Mouse (Mus musculus) embryonic facial prominence, embryonic 15.5 days (tissue): Measurements from ENCODE around the gene St3gal3. TPM values are rescaled to one million over a fixed set of nuclear protein-coding genes. Genes with fewer than 3 reads are reported as not detected.

ENCODE experiments used
- ATAC-seq: fragments of 200-750 bp; cut with Nextera tagmentation; 2 replicates; pipeline ENCODE4 v1.8.0; 2017; ENCODE audit warnings: low read depth, moderate TSS enrichment; ENCODE audit not compliant: insufficient number of reproducible peaks, low FRiP score, low TSS enrichment
- H3K27ac ChIP-seq: fragments of 300-500 bp; sonication (generic); replicated peaks from 2 replicates; pipeline ENCODE4 v1.5.1; 2015; ENCODE audit warnings: mild to moderate bottlenecking, inconsistent platforms
- H3K27me3 ChIP-seq: fragments of 300-500 bp; sonication (generic); 2 replicates; pipeline ENCODE4 v1.6.1; 2015; ENCODE audit warnings: inconsistent platforms
- H3K36me3 ChIP-seq: fragments of 300-500 bp; sonication (generic); 2 replicates; pipeline ENCODE4 v1.6.1; 2015; ENCODE audit warnings: mild to moderate bottlenecking, inconsistent platforms
- H3K4me1 ChIP-seq: fragments of 300-500 bp; sonication (generic); 2 replicates; pipeline ENCODE4 v1.6.1; 2015; ENCODE audit warnings: inconsistent platforms
- H3K4me2 ChIP-seq: fragments of 300-500 bp; sonication (generic); replicated peaks from 2 replicates; pipeline ENCODE4 v1.6.1; 2015; ENCODE audit warnings: mild to moderate bottlenecking, inconsistent platforms
- H3K4me3 ChIP-seq: fragments of 300-500 bp; sonication (generic); replicated peaks from 2 replicates; pipeline ENCODE4 v1.5.1; 2015; ENCODE audit warnings: mild to moderate bottlenecking, inconsistent platforms
- H3K9ac ChIP-seq: fragments of 300-500 bp; sonication (generic); 2 replicates; pipeline ENCODE4 v1.6.1; 2015; ENCODE audit warnings: inconsistent platforms
- H3K9me3 ChIP-seq: fragments of 300-500 bp; sonication (generic); replicated peaks from 2 replicates; pipeline ENCODE4 v1.6.1; 2016; ENCODE audit warnings: inconsistent platforms
- WGBS: fragments of 180-500 bp; shearing (Covaris S2); methylation state at CpG from one replicate; pipeline ENCODE4 v1.1.7; 2015; 5-methylcytosine and 5-hydroxymethylcytosine counted together
- polyA plus RNA-seq: library from polyadenylated mRNA; unstranded; fragments of >200 nt; fragmentation: Nextera tagmentation; extraction: Ambion mirVana; gene quantifications from 2 replicates; pipeline ENCODE4 v1.2.1, GENCODE M21; 2015

Gene St3gal3
- polyA plus RNA-seq, 1 experiment from 2014 or later: 9.8 TPM

DNA sequence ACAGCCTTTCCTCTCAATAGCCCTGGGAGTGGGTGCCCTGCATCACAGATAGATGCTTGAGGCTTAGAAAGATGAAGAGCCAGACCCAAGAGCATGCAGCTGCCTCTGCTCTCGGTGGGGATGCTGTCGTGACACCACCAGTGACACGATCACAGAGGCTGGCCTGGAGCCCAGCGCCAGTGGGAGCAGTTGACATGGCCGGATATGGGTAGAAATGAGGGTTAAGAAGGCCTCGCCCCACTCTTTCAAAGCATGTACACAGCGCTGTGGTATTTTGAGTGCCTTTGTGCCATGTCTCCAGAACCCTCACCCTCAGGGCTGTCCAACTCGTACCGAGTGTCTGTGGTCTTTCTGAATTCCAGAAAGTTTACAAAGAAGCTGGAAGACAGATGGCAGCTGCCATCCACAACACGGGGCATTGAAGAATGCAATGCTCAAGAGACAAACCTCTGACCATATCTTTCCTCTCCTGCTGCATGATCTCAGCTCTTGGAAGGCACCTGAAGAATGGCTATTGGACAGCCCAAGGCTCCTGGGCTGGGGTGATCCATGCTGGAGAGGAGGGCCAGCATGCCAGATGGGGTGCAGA lies 118.3 kb downstream of the St3gal3 start:
- H3K36me3 ChIP-seq: no peaks in the 10 kb centered on the region
- H3K27me3 ChIP-seq: no peaks in the 10 kb centered on the region
- H3K9ac ChIP-seq: no peak overlapping the region
- ATAC-seq: no peak
- H3K4me3 ChIP-seq: no peak overlapping the region
- H3K4me1 ChIP-seq: peaks cover 26% of the 10 kb centered on the region
- 61% methylated on average over 10 of the region's 10 CpGs for WGBS
- 0 out of 2 replicates have a peak overlapping the region, but pooled peaks have one; percentile 35 for H3K27ac ChIP-seq
- H3K4me2 ChIP-seq: no peak overlapping the region
- no peaks in the 10 kb centered on the region for H3K9me3 ChIP-seq

DNA sequence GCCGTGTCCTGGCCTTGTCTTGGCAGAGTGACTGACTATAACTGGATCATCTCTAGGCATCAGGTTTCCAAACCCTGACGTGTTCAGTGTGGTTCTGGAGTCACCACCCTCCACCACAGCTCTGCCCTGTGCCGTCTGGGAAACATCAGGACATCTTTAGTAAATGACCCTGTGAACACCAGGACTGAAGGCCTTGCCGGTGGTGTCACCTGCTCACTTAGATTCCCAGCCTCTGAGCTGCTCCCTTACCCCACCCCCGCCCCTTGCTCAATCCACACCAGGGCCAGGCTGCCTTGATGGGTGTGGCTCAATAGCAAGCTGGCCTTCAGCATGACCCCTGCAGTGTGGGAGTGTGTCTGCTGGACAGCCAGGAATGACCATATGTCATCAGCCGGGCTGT lies 119.1 kb downstream of the St3gal3 start:
- ATAC-seq: no peak
- Histone ChIP-seq H3K27me3 (no peaks in the 10 kb centered on the region), H3K4me3 (no peak overlapping the region), H3K9me3 (no peaks in the 10 kb centered on the region), H3K36me3 (no peaks in the 10 kb centered on the region), H3K9ac (no peak overlapping the region), H3K27ac (no peak overlapping the region), H3K4me2 (no peak overlapping the region), H3K4me1 (peaks cover 26% of the 10 kb centered on the region)
- WGBS: 60% methylated on average over 6 of the region's 6 CpGs

DNA sequence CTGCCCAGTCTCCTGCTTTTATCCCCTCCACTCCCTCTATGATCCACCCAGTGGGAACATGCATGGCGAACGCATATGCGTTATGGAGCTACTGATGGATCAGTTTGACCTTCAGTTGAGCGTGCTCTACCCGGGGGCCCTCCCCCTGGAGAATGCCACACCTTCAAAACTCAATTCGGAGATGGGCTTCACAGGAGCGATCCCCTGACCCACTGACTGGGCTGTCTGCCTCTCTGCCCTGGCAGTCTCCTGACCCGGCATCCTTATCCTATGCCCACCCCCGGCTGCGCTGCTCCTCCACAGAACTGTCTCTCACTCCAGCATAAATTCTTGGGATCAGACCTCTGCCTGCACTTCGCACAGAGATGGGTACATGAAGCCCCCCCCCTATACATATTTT lies 119.6 kb downstream of the St3gal3 start:
- no peak overlapping the region for H3K9ac ChIP-seq
- WGBS: 95% methylated on average over 11 of the region's 11 CpGs
- H3K27me3 ChIP-seq: no peaks in the 10 kb centered on the region
- H3K4me1 ChIP-seq: peaks cover 26% of the 10 kb centered on the region
- ATAC-seq: no peak
- H3K36me3 ChIP-seq: no peaks in the 10 kb centered on the region
- H3K9me3 ChIP-seq: no peaks in the 10 kb centered on the region
- H3K4me3 ChIP-seq: no peak overlapping the region
- no peak overlapping the region for H3K27ac ChIP-seq
- H3K4me2 ChIP-seq: no peak overlapping the region

DNA sequence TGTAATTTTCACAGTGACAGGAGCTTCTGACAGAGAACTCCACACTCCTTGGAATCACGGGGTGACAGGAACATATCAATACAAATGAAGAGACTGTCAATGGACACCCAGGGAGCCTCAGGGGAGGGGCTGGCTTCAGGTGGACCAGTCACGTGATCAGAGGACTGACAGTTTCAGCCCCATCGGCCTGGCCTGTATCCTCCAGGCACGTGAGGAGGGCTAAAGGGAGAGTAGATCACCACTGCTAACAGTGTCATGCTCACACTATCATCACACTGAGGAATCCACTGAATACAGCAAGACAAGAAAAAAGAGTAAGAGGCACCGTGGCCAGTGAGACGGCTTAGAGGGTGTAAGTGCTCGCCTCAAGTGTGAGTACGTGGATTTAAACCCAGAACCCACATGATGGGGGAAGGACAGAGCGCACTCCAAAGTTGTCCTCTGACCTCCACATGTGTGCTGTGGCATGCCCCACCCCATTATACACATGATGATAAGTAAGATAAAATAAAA lies 124.0 kb downstream of the St3gal3 start:
- ATAC-seq: no peak
- Histone ChIP-seq H3K9me3 (no peaks in the 10 kb centered on the region), H3K4me2 (no peak overlapping the region), H3K27ac (no peak overlapping the region), H3K9ac (no peak overlapping the region), H3K4me3 (no peak overlapping the region), H3K4me1 (peaks cover 9% of the 10 kb centered on the region), H3K36me3 (no peaks in the 10 kb centered on the region), H3K27me3 (no peaks in the 10 kb centered on the region)
- WGBS: 79% methylated on average over 9 of the region's 9 CpGs

DNA sequence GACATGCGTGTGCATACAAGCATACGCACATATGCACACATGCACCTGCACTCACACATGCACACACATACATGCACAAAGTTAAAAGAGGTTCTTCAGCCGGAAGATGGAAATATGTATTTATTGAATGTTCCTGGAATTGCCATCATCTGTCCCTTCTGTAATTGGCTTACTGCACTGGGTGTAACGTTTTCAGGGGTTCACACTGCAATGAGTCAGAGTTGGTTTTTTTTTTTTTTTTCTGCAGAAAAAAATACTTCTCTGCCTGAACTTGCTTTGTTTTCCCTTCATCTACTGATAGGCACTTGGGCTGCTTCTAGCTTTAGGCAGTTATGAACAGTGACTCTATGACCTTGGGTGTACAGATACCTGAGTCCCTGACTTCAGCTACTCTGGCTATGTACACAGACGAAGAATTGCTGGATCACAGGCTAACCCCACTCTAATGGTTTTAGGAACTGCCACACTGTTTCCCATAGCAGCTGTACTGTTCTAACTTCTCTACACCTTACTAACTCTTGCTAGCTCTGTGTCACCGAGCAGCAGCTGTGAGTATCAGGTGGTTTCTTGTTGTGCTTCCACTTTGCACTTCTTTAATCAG lies 126.2 kb downstream of the St3gal3 start:
- no peaks in the 10 kb centered on the region for H3K9me3 ChIP-seq
- H3K4me3 ChIP-seq: no peak overlapping the region
- no peak overlapping the region for H3K9ac ChIP-seq
- no peaks in the 10 kb centered on the region for H3K36me3 ChIP-seq
- no peak for ATAC-seq
- no peaks in the 10 kb centered on the region for H3K27me3 ChIP-seq
- no peak overlapping the region for H3K4me2 ChIP-seq
- peaks cover 3% of the 10 kb centered on the region; the same call in 1 of the 2 replicates for H3K4me1 ChIP-seq
- WGBS: 54% methylated on average over 6 of the region's 6 CpGs
- H3K27ac ChIP-seq: peak overlapping the region; percentile 39; the same call in 1 of the 2 replicates

DNA sequence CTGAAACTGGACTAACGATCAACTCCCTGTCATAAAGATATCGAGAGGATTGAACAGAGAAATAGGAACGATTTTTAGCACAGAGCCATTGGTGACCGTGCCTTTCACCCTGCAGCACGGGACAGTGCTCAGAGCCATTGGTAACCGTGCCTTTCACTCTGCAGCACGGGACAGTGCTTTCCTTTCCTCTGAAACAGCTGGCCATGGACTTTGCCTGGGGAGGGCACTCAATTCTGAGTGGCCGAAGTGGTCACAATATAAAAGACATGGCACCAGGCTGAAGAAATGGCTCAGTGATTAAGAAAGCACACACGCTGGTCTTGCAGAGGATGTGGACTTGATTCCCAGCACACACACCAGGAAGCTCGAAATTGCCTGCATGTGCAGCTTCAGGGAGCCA lies 133.4 kb downstream of the St3gal3 start:
- no peak for ATAC-seq
- Histone ChIP-seq H3K4me3 (no peak overlapping the region), H3K4me1 (peaks cover 41% of the 10 kb centered on the region), H3K36me3 (no peaks in the 10 kb centered on the region), H3K27ac (no peak overlapping the region; the same call in 1 of the 2 replicates), H3K9me3 (no peaks in the 10 kb centered on the region), H3K27me3 (peaks cover 3% of the 10 kb centered on the region; the same call in 1 of the 2 replicates), H3K4me2 (no peak overlapping the region), H3K9ac (no peak overlapping the region)
- 77% methylated on average over 10 of the region's 10 CpGs for WGBS

DNA sequence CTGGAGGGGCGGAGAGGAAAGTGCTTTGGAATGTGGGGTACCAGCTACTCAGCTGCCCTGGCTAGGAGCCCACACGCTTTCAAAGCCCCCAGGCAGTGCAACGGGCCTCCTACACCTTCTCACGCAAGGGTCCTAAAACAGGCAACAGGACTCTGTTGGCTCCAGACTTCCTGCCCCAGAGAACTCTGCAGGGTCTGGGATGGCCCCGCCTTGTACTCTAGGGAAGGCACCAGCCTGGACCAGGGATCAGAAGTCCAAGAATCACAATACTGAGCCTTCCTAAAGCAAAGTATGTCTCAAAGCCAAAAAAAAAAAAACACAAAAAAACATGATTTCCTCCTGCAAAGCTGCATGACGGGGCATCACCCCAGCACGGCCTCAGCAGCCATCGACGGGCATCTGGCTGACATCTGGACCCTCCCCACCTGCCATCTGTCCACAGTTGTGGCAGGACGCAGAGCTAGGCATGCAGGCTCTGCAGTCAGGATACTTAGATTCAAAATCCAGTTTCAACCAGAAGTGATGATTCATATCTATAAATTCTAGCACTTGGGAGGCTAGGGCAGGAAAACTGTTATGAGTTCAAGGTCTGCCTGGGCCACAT lies 134.0 kb downstream of the St3gal3 start:
- ATAC-seq: no peak
- Histone ChIP-seq H3K4me3 (no peak overlapping the region), H3K36me3 (no peaks in the 10 kb centered on the region), H3K27ac (no peak overlapping the region; the same call in 1 of the 2 replicates), H3K4me1 (peaks cover 41% of the 10 kb centered on the region), H3K4me2 (no peak overlapping the region), H3K9me3 (no peaks in the 10 kb centered on the region), H3K9ac (no peak overlapping the region), H3K27me3 (peaks cover 3% of the 10 kb centered on the region)
- 20% methylated on average over 10 of the region's 10 CpGs for WGBS

DNA sequence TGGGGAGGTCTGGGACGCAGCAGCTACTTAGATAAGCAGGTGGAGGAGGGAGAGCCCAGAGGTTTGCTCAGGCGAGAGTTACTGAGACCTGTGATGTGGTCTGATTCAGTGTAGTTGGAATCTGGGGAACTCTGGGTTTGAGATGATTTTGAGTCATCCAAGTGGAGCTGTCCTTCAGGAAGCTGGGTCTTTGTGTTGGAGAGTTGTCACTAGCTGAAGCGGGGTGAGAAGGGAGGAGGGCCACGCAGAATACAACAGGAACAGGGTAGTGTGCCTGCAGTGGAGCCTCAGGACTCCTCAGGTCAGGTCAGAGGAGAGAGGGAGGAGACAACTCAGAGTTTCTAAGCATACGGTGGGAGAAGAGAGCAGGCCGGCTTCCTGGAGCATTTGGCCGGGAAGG lies 134.8 kb downstream of the St3gal3 start:
- no peak for ATAC-seq
- Histone ChIP-seq H3K27ac (no peak overlapping the region), H3K27me3 (peaks cover 3% of the 10 kb centered on the region), H3K4me3 (no peak overlapping the region), H3K4me2 (no peak overlapping the region), H3K4me1 (peaks cover 41% of the 10 kb centered on the region), H3K9me3 (no peaks in the 10 kb centered on the region), H3K9ac (no peak overlapping the region), H3K36me3 (no peaks in the 10 kb centered on the region)
- WGBS: 68% methylated on average over 7 of the region's 7 CpGs

DNA sequence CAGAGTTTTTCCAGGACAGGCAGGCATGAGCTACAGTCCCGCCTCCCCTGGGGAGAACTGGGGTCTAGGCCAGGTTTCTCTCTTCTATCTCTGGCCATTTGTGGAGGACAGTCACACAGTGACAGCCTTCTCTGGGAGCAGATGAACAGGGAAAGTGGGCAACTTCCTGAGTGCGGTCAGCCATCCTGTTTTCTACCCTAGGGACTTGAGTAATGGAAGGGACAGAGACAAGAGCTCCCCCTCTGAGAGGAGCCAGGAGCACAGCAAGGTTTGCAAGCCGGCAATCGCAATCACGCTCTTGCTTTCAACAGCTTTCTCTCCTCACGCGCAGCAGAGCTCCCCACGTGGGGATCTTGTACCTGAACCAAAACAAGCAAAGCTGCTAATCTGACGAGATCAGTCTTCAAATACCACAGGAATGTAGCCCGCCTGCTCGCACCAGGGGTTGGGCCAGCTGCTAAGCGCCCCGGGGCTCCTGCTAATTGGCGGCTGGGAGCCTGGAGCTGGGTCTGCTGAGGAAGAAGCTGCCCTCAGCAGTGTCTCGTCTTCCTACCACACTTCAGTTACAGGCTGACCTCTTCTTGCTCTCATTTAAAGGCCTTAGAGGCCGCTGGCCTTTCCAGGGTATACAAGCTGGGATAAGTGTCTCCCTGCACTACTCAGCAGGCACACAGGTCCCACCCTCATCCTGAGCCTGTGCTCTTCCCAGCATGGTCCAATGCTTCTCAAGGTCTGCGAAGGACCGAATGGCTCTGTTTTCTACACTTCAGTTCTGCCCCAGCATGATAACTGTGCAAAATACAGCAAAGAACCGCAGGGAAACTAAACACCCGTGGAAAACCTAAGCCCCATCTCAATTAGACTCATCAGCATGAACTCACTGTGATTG lies 137.1 kb downstream of the St3gal3 start:
- Histone ChIP-seq H3K36me3 (no peaks in the 10 kb centered on the region), H3K4me1 (peaks cover 41% of the 10 kb centered on the region), H3K27me3 (peaks cover 3% of the 10 kb centered on the region), H3K4me2 (peak overlapping the region; percentile 34), H3K9ac (no peak overlapping the region), H3K4me3 (no peak overlapping the region), H3K27ac (peak overlapping the region; percentile 35; the same call in 1 of the 2 replicates), H3K9me3 (no peaks in the 10 kb centered on the region)
- peak; percentile 52; the same call in 1 of the 2 replicates for ATAC-seq
- WGBS: 12% methylated on average over 20 of the region's 20 CpGs

DNA sequence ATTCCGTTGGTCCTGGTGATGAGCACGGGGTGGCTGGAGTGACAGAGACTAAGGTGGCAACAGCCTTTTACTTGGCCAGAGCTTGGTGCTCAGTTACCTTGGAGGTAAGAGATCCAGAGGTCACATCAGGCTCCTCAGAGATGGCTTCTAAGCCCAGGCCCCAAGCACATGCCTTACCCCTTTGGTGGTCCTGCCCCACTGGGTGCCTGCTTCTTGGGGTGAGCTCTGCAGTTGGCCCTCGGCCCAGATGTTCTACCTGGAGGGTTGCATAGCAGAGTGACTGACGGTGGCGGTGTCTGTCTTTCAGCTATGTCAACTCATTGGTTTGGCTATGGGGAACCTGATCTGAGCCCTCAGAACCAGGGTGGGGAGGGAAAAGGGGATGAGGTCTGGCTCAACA lies 138.0 kb downstream of the St3gal3 start:
- Histone ChIP-seq H3K36me3 (no peaks in the 10 kb centered on the region), H3K9ac (no peak overlapping the region), H3K27ac (no peak overlapping the region), H3K27me3 (peaks cover 3% of the 10 kb centered on the region), H3K9me3 (no peaks in the 10 kb centered on the region), H3K4me1 (peaks cover 41% of the 10 kb centered on the region), H3K4me2 (no peak overlapping the region), H3K4me3 (no peak overlapping the region)
- ATAC-seq: no peak
- WGBS: 71% methylated on average over 5 of the region's 5 CpGs

DNA sequence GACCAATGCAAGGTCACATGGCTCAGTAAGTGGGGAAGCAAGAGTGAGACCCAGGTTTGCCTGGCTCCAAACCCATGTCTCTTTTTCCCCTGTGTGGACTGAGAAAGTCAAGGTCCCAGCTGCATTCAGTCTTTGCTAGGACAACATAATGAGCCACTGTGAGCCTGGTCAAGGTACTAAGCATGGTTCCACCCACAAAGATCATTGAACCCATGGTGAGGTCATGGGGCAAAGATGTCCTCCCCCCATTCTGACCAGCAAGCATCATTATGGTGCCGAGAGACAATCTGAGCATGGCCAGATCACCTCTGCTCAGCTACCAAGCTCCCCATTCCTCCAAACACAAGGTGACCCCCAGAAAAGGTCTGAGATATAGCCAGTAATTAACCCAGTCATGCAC lies 139.3 kb downstream of the St3gal3 start:
- 95% methylated on average over 1 of the region's 1 CpGs for WGBS
- ATAC-seq: no peak
- H3K9me3 ChIP-seq: no peaks in the 10 kb centered on the region

More for the DNA sequence above, 139.3 kb downstream of the St3gal3 start:
- peaks cover 29% of the 10 kb centered on the region for H3K4me1 ChIP-seq
- H3K27ac ChIP-seq: no peak overlapping the region
- H3K4me2 ChIP-seq: no peak overlapping the region
- no peak overlapping the region for H3K9ac ChIP-seq
- peaks cover 3% of the 10 kb centered on the region for H3K27me3 ChIP-seq
- H3K4me3 ChIP-seq: no peak overlapping the region
- no peaks in the 10 kb centered on the region for H3K36me3 ChIP-seq
